Mouse (Mus musculus) small intestine, adult 2 months (tissue): ENCODE data around the gene Hoxd13. TPM values are rescaled to one million over a fixed set of nuclear protein-coding genes. Genes with fewer than 3 reads are reported as not detected.
A peak's percentile ranks its signal among the peaks of the same experiment; 100 is the strongest.

Experiments used
- H3K27ac ChIP-seq: fragments of 200-500 bp; 2 replicates; pipeline ENCODE4 v1.5.1; 2012; ENCODE audit warnings: low read depth, low read length, control low read depth, inconsistent platforms; ENCODE audit not compliant: insufficient read depth
- H3K27me3 ChIP-seq: fragments of 200-500 bp; 2 replicates; pipeline ENCODE4 v1.6.1; 2012; ENCODE audit warnings: mild to moderate bottlenecking, moderate library complexity, low read length, inconsistent platforms; ENCODE audit not compliant: control insufficient read depth, insufficient read depth
- H3K36me3 ChIP-seq: fragments of 200-500 bp; 2 replicates; pipeline ENCODE4 v1.6.1; 2012; ENCODE audit warnings: mild to moderate bottlenecking, low read length, control low read depth, inconsistent platforms; ENCODE audit not compliant: control insufficient read depth, insufficient read depth
- H3K4me1 ChIP-seq: fragments of 200-500 bp; 2 replicates; pipeline ENCODE4 v1.6.1; 2012; ENCODE audit warnings: low read length, inconsistent platforms, mixed read lengths; ENCODE audit not compliant: control insufficient read depth, insufficient read depth, insufficient read length
- H3K4me3 ChIP-seq: fragments of 200-500 bp; 2 replicates; pipeline ENCODE4 v1.5.1; 2012; ENCODE audit warnings: low read depth, mild to moderate bottlenecking, control low read depth, inconsistent platforms, low read length, moderate library complexity
- CTCF ChIP-seq: fragments of 200-500 bp; IDR thresholded peaks from 2 replicates; pipeline ENCODE4 v1.5.1; 2012; ENCODE audit warnings: low read depth, mild to moderate bottlenecking, control low read depth, inconsistent platforms, low read length, moderate library complexity, mixed read lengths; ENCODE audit not compliant: insufficient replicate concordance, insufficient read length; ENCODE audit errors: extremely low read depth
- POLR2A ChIP-seq: fragments of 200-500 bp; IDR thresholded peaks from 2 replicates; pipeline ENCODE4 v1.6.1; 2012; ENCODE audit warnings: low read depth, mild to moderate bottlenecking, control low read depth, inconsistent platforms, low read length, moderate library complexity
- WGBS: fragments of 180-500 bp; shearing (Covaris S2); methylation state at CpG from one replicate; pipeline ENCODE4 v1.1.7; 2018; 5-methylcytosine and 5-hydroxymethylcytosine counted together
- polyA plus RNA-seq: library from polyadenylated mRNA; depleted of rRNA; stranded (reverse); fragments of >200 nt; gene quantifications from 2 replicates; pipeline ENCODE4 v1.2.3, GENCODE M21; 2012

The Hoxd13 gene
- polyA plus RNA-seq, 1 experiment, result not detected

DNA sequence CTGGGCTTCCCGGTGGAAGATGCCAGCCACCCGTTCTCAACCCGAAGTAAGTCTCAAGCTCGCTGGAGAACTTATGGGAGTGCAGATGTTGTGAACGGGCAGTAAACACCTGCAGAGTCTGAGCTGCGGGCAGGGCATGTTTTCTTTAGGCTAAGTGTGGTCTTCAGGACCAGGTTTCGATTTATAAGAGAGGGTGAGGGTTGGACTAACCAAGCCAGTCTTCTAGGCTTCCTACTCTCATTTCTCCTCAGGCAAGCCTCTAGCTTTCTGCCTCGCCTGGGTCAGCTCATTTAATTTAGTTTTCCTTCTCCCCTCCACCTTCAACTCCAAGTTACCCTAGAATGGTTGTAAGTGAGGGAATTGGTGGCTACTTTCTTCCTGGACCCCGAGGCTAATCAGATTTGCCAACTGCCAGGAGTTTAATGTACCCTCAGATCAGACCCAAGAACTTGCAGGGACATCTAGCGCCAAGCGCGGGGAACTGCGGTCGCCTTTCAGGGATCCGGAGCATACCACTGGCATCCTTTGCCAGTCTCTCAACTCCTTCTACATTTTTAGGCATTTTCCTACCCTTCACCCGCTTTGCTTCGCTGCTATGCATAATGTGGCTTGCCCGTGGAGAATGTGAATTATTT, 4.7 kb upstream of the Hoxd13 start:
- Histone ChIP-seq H3K4me1 (peaks cover 3% of the 10 kb centered on the region), H3K36me3 (no peaks in the 10 kb centered on the region), H3K27me3 (peaks cover 73% of the 10 kb centered on the region), H3K27ac (no peak overlapping the region), H3K4me3 (no peak overlapping the region)
- TF ChIP-seq POLR2A (no peak), CTCF (peak; percentile 60; the same call in 1 of the 2 replicates)
- WGBS, result 4% methylated on average over 18 of the region's 18 CpGs

DNA sequence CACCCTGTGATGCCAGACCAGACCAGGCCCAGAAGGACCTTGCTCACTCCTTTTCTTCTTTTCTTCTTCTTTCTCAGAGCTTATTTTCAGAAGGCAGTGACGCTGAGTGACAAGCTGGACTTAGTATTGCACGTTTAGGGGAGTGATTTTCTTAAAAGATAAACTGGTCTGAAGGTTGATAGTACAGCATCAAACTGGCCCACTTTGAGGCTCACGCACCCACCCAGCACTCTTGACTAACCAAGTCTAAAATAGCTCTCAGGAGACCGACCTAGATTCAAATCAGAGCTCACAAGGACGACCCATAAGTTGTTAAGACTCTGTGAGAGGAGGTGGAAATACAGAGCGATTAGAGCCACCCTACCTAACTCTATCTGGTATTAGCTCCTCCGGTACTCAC, 1.7 kb upstream of the Hoxd13 start:
- H3K4me3 ChIP-seq, result no peak overlapping the region
- H3K36me3 ChIP-seq, result no peaks in the 10 kb centered on the region
- H3K4me1 ChIP-seq, result peaks cover 7% of the 10 kb centered on the region
- WGBS, result 6% methylated on average over 7 of the region's 7 CpGs
- no peak overlapping the region for H3K27ac ChIP-seq
- TF ChIP-seq CTCF (no peak), POLR2A (no peak)
- H3K27me3 ChIP-seq, result peaks cover 66% of the 10 kb centered on the region

DNA sequence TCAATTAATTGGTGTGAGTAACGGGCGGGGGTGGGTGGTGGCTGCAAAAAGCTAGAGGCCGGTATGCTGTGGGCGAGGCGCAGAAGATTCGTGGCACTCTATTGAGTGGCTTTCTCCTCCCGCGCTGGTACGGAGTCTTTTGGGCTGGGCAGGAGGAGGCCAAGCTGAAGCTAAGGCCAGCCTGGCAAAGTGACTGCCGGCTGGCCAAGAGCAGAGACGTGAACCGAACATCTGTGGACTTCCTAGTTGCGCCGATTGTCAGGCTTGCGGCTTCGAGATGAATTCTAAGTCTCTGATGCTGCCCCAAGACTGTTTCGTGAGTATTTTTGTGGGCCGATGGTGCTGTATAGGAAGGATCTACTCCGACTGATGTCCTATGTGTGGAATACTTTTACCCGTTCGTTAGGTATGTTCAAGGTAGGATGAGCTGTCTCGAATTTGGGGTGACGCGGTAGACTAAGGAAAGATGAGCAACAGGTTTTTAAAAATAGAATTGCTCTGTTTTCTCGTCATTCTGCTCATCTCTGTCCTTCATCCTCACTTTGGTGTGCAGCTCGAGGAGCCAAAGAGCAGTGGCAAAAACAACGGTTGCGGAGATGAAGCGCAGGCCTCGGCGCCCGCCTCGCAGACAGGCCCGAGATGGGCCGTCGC, 794 bp upstream of the Hoxd13 start:
- Histone ChIP-seq H3K4me1 (peaks cover 7% of the 10 kb centered on the region), H3K27me3 (peaks cover 64% of the 10 kb centered on the region), H3K27ac (no peak overlapping the region), H3K4me3 (no peak overlapping the region), H3K36me3 (no peaks in the 10 kb centered on the region)
- WGBS, result 6% methylated on average over 36 of the region's 36 CpGs
- TF ChIP-seq POLR2A, result no peak
- no peak for TF ChIP-seq CTCF

DNA sequence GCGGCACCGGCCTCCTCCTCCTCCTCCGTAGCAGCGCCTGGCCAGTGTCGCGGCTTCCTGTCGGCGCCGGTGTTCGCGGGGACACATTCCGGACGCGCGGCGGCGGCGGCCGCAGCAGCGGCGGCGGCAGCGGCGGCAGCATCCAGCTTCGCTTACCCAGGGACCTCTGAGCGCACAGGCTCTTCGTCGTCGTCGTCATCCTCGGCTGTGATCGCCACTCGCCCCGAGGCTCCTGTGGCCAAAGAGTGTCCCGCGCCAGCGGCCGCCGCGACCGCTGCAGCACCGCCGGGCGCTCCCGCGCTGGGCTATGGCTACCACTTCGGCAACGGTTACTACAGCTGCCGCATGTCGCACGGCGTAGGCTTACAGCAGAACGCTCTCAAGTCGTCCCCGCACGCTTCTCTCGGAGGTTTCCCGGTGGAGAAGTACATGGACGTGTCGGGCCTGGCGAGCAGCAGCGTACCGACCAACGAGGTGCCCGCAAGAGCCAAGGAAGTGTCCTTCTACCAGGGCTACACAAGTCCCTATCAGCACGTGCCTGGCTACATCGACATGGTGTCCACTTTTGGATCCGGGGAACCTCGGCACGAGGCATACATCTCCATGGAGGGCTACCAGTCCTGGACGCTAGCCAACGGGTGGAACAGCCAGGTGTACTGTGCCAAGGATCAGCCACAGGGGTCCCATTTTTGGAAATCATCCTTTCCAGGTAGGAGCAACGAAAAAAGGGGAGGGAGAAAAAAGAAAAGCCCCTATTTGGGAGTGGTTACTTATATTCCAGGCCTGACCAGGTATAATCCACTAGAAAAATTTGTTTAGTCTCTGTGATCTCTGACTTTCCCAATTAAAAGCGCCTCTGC, 490 bp downstream of the Hoxd13 start:
- WGBS, result under 1% methylated on average over 71 of the region's 74 CpGs
- H3K27me3 ChIP-seq, result peaks cover 70% of the 10 kb centered on the region
- TF ChIP-seq CTCF (no peak), POLR2A (0 out of 2 replicates have a peak, but pooled peaks have one; percentile 6)
- peak overlapping the region; percentile 41 for H3K4me3 ChIP-seq
- no peak overlapping the region for H3K27ac ChIP-seq
- H3K36me3 ChIP-seq, result no peaks in the 10 kb centered on the region
- peaks cover 10% of the 10 kb centered on the region for H3K4me1 ChIP-seq

DNA sequence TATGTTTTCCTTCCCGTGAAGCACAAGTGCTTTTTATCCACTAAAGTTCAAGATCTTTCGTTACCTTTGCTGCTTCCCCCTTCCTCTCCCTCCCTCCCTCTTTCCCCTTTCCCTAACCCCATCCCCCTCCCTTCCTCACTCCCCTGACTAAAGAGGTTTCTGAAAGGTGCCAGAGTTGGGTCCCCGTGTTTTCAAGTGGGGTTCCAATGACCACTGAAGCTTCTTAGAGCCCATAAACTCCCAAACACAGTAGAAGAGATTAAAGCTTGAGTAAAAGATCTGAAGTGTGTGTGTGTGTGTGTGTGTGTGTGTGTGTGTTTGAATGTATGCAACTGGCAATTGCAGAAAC, 1.1 kb downstream of the Hoxd13 start:
- Histone ChIP-seq H3K4me3 (no peak overlapping the region), H3K36me3 (no peaks in the 10 kb centered on the region), H3K27ac (no peak overlapping the region), H3K27me3 (peaks cover 74% of the 10 kb centered on the region), H3K4me1 (peaks cover 10% of the 10 kb centered on the region)
- 6% methylated on average over 3 of the region's 3 CpGs for WGBS
- TF ChIP-seq CTCF (no peak), POLR2A (no peak)

DNA sequence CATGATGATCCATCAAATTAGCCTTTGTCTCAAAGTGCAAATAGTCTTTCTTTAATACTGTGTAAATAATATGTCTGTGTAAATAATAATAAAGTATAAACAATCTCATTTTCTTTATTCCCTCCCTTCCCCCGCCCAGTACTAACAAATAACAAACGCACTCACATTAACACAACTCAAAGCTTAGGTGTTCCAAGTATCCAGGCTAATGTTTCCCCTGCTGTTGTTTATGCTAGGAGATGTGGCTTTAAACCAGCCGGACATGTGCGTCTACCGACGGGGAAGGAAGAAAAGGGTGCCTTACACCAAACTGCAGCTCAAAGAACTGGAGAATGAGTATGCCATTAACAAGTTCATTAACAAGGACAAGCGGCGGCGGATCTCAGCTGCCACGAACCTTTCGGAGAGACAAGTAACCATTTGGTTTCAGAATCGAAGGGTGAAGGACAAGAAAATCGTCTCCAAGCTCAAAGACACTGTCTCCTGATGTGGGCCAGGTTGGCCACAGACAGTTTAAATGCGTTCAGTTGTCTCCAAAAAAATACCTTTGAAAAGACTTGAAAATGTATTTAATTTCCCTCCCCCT, 1.6 kb downstream of the Hoxd13 start:
- Histone ChIP-seq H3K36me3 (no peaks in the 10 kb centered on the region), H3K4me3 (no peak overlapping the region), H3K27ac (no peak overlapping the region), H3K27me3 (peaks cover 74% of the 10 kb centered on the region), H3K4me1 (peaks cover 10% of the 10 kb centered on the region)
- TF ChIP-seq CTCF (no peak), POLR2A (no peak)
- 6% methylated on average over 14 of the region's 14 CpGs for WGBS
